Mouse (Mus musculus): ENCODE measurements around the gene Msl1. TPM values are rescaled to one million over a fixed set of nuclear protein-coding genes. Genes with fewer than 3 reads are reported as not detected.
"Not testable (repeated sequence)": the region's sequence is repeated elsewhere in the genome, so short reads cannot be mapped to it uniquely, and the experiment has no call there.

The Msl1 gene
- total RNA-seq, 4 experiments from 2014 or later, result 140 to 201 (median 177) TPM

GRCm38 (mm10) chr11:98795714-98796514 lies 598 bp downstream of the Msl1 start:
- DNase-seq (ENCODE audit: low spot score in 2 of 2), result no peak

- DNase-seq (ENCODE audit: low spot score in 2 of 2), result peak; percentile 65 to 69
Observed at GRCm38 (mm10) chr11:98796515-98797216, 1.4 kb downstream of the Msl1 start.

GRCm38 (mm10) chr11:98797306-98797705 lies 2.0 kb downstream of the Msl1 start:
- no peak for DNase-seq (ENCODE audit: low spot score in 2 of 2)

GRCm38 (mm10) chr11:98797909-98798308 lies 2.6 kb downstream of the Msl1 start:
- no peak for DNase-seq (ENCODE audit: low spot score in 2 of 2)

- no peak for DNase-seq (ENCODE audit: low spot score in 2 of 2)
Observed at GRCm38 (mm10) chr11:98804605-98805004, 9.3 kb downstream of the Msl1 start, which contains the start of gene Casc3. Casc3 (plus strand) TSS chr11:98804905.

- no peak for DNase-seq (ENCODE audit: low spot score in 2 of 2)
Observed at GRCm38 (mm10) chr11:98808417-98808816, 13.1 kb downstream of the Msl1 start.

- DNase-seq (ENCODE audit: low spot score in 2 of 2), result peak; percentile 98 to 99
Observed at GRCm38 (mm10) chr11:98809457-98810290, 14.4 kb downstream of the Msl1 start.

GRCm38 (mm10) chr11:98810686-98811085 lies 15.4 kb downstream of the Msl1 start:
- DNase-seq (ENCODE audit: low spot score in 2 of 2), result no peak

- no peak for DNase-seq (ENCODE audit: low spot score in 2 of 2)
Observed at GRCm38 (mm10) chr11:98816706-98817239, 21.5 kb downstream of the Msl1 start.

- no peak for DNase-seq (ENCODE audit: low spot score in 2 of 2)
Observed at GRCm38 (mm10) chr11:98820968-98821367, 25.7 kb downstream of the Msl1 start.

GRCm38 (mm10) chr11:98826071-98826470 lies 30.8 kb downstream of the Msl1 start:
- not testable (repeated sequence) for DNase-seq (ENCODE audit: low spot score in 2 of 2)

- DNase-seq (ENCODE audit: low spot score in 2 of 2), result no peak
Observed at GRCm38 (mm10) chr11:98827877-98828276, 32.6 kb downstream of the Msl1 start.

GRCm38 (mm10) chr11:98829091-98829775 lies 33.9 kb downstream of the Msl1 start:
- no peak for DNase-seq (ENCODE audit: low spot score in 2 of 2)

GRCm38 (mm10) chr11:98829875-98830274 lies 34.6 kb downstream of the Msl1 start:
- no peak for DNase-seq (ENCODE audit: low spot score in 2 of 2)

GRCm38 (mm10) chr11:98835296-98835695 lies 40.0 kb downstream of the Msl1 start:
- no peak for DNase-seq (ENCODE audit: low spot score in 2 of 2)

- DNase-seq (ENCODE audit: low spot score in 2 of 2), result no peak
Observed at GRCm38 (mm10) chr11:98835725-98836124, 40.4 kb downstream of the Msl1 start.

- no peak for DNase-seq (ENCODE audit: low spot score in 2 of 2)
Observed at GRCm38 (mm10) chr11:98836128-98836527, 40.8 kb downstream of the Msl1 start.

- peak; percentile 63 to 75 for DNase-seq (ENCODE audit: low spot score in 2 of 2)
Observed at GRCm38 (mm10) chr11:98836651-98837141, 41.4 kb downstream of the Msl1 start, which contains the start of gene Rapgefl1. Rapgefl1 (plus strand) TSS chr11:98836785.

GRCm38 (mm10) chr11:98837231-98837704 lies 42.0 kb downstream of the Msl1 start:
- no peak for DNase-seq (ENCODE audit: low spot score in 2 of 2)

GRCm38 (mm10) chr11:98837917-98838316 lies 42.6 kb downstream of the Msl1 start:
- DNase-seq (ENCODE audit: low spot score in 2 of 2), result no peak
